18 mouse cellular contexts compared by ENCODE assay signal in the genomic region with DNA sequence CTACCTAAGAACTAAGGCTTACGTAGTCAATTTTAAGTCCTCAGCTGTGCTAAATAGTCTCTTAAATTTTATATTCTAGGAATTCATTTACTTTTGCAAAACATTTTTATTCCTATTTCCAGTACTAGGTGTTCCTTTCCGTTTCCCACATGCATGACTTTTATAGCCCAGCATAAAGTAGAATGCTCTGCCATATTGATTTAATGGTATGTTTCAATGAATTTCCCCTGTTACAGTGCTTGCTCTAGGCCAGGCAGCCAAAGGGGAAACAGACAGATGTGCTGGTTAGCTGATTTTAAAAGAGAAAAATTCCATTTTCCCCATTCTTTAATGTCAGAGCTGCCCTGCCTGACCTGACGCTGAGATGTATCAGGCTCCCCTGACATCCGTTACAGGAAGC.
A peak's percentile ranks its signal among the peaks of the same experiment; 100 is the strongest.
DNase-seq lines count a peak whose midpoint lies in the region; ATAC-seq and TF ChIP-seq lines count a peak whose summit lies in the region.
"Had no signal": no experiment of that assay in that cellular context is flagged by ENCODE, and none has a peak within 500 bp of the region (broad histone marks: within the 10 kb centered on the region; RNA-seq: fewer than 3 reads in every experiment).

No protein-coding gene starts in this region.

- peak; percentile 21 for DNase-seq in limb, embryonic 11.5 days (ENCODE audit: low spot score)
- no peak for DNase-seq in limb, embryonic 10.5 days (ENCODE audit: low spot score)
- no peak for DNase-seq in neural tube, embryonic 10.5 days (ENCODE audit: extremely low spot score, low spot score)
- no peak for DNase-seq in limb, embryonic 14.5 days (ENCODE audit: low spot score)
- no peak for DNase-seq in adrenal gland, postnatal 14 days
- DNase-seq: adrenal gland, adult 2 months; adrenal gland, postnatal 10 days; adrenal gland, postnatal 36 days; cerebellum, adult 11-12 months; cerebellum, adult 2 months; cerebellum, adult 9-10 months; cerebellum, postnatal 10 days; cerebellum, postnatal 25 days had no signal

- no peak for TF ChIP-seq POLR2A in limb, embryonic 14.5 days (IDR thresholded peaks at IDR 0.05; ENCODE audit: borderline replicate concordance, extremely low read depth, insufficient read depth, insufficient read length)

- H3K4me2 ChIP-seq in limb, embryonic 11.5 days (ENCODE audit: low read depth, severe bottlenecking) = no peak overlapping the region
- no peak overlapping the region for H3K4me2 ChIP-seq in neural tube, embryonic 14.5 days (ENCODE audit: low read depth, low read length)
- no peak overlapping the region for H3K4me2 ChIP-seq in limb, embryonic 14.5 days (replicated peaks; ENCODE audit: low read depth, low read length, severe bottlenecking)
- H3K4me2 ChIP-seq: embryonic facial prominence, embryonic 12.5 days; forebrain, embryonic 13.5 days; forebrain, embryonic 15.5 days had no signal

- ATAC-seq in limb, embryonic 11.5 days (ENCODE audit: insufficient number of reproducible peaks, low FRiP score, low TSS enrichment, low read depth) = no peak
- ATAC-seq in neural tube, embryonic 14.5 days (ENCODE audit: low read depth) = no peak
- peak; percentile 57 for ATAC-seq in limb, embryonic 14.5 days (ENCODE audit: low FRiP score, low read depth)
- ATAC-seq: forebrain, embryonic 13.5 days; forebrain, embryonic 15.5 days had no signal

- H3K4me3 ChIP-seq in limb, embryonic 11.5 days (ENCODE audit: low read depth, low read length) = no peak overlapping the region
- no peak overlapping the region for H3K4me3 ChIP-seq in limb, embryonic 10.5 days
- no peak overlapping the region for H3K4me3 ChIP-seq in neural tube, embryonic 14.5 days (ENCODE audit: low read depth, low read length)
- no peak overlapping the region for H3K4me3 ChIP-seq in limb, embryonic 14.5 days (replicated peaks; ENCODE audit: low read length)
- H3K4me3 ChIP-seq: embryonic facial prominence, embryonic 10.5 days; embryonic facial prominence, embryonic 12.5 days; forebrain, embryonic 13.5 days; forebrain, embryonic 15.5 days had no signal

- H3K4me1 ChIP-seq in limb, embryonic 11.5 days (ENCODE audit: control insufficient read depth, insufficient read depth, low read length) = no peaks in the 10 kb centered on the region
- peaks cover 6% of the 10 kb centered on the region; the same call in 1 of the 2 replicates for H3K4me1 ChIP-seq in limb, embryonic 10.5 days
- H3K4me1 ChIP-seq in neural tube, embryonic 14.5 days (ENCODE audit: control insufficient read depth, insufficient read depth, low read length) = peaks cover 2% of the 10 kb centered on the region; the same call in 1 of the 2 replicates
- peaks cover 7% of the 10 kb centered on the region; the same call in 1 of the 2 replicates for H3K4me1 ChIP-seq in limb, embryonic 14.5 days (ENCODE audit: control insufficient read depth, insufficient read depth, low read length)
- H3K4me1 ChIP-seq: embryonic facial prominence, embryonic 10.5 days; embryonic facial prominence, embryonic 12.5 days; forebrain, embryonic 13.5 days; forebrain, embryonic 15.5 days had no signal

- H3K27ac ChIP-seq in limb, embryonic 11.5 days (replicated peaks; ENCODE audit: low read depth, low read length) = no peak overlapping the region
- H3K27ac ChIP-seq in limb, embryonic 10.5 days = no peak overlapping the region
- H3K27ac ChIP-seq in neural tube, embryonic 14.5 days (ENCODE audit: low read depth, low read length) = 0 out of 2 replicates have a peak overlapping the region, but pooled peaks have one; percentile 16
- no peak overlapping the region for H3K27ac ChIP-seq in limb, embryonic 14.5 days (replicated peaks; ENCODE audit: low read depth, low read length)
- H3K27ac ChIP-seq: embryonic facial prominence, embryonic 10.5 days; embryonic facial prominence, embryonic 12.5 days; forebrain, embryonic 13.5 days; forebrain, embryonic 15.5 days had no signal

- no peak overlapping the region for H3K9ac ChIP-seq in limb, embryonic 11.5 days (ENCODE audit: low read length)
- no peak overlapping the region for H3K9ac ChIP-seq in neural tube, embryonic 14.5 days (replicated peaks; ENCODE audit: low read depth, low read length)
- H3K9ac ChIP-seq in limb, embryonic 14.5 days (ENCODE audit: low read depth, low read length, severe bottlenecking) = no peak overlapping the region
- H3K9ac ChIP-seq: embryonic facial prominence, embryonic 12.5 days; forebrain, embryonic 13.5 days; forebrain, embryonic 15.5 days had no signal

- no peaks in the 10 kb centered on the region for H3K9me3 ChIP-seq in limb, embryonic 11.5 days (ENCODE audit: control insufficient read depth, low read length)
- H3K9me3 ChIP-seq in limb, embryonic 10.5 days (replicated peaks) = no peaks in the 10 kb centered on the region
- H3K9me3 ChIP-seq in neural tube, embryonic 14.5 days (ENCODE audit: control insufficient read depth, low read length) = no peaks in the 10 kb centered on the region
- no peaks in the 10 kb centered on the region for H3K9me3 ChIP-seq in limb, embryonic 14.5 days (ENCODE audit: control insufficient read depth, low read length)
- H3K9me3 ChIP-seq: embryonic facial prominence, embryonic 10.5 days; embryonic facial prominence, embryonic 12.5 days; forebrain, embryonic 13.5 days; forebrain, embryonic 15.5 days had no signal

- 64% methylated on average over 4 of the region's 4 CpGs for WGBS in limb, embryonic 11.5 days
- 81% methylated on average over 4 of the region's 4 CpGs for WGBS in limb, embryonic 10.5 days
- WGBS in neural tube, embryonic 14.5 days = 63% methylated on average over 4 of the region's 4 CpGs
- 33% methylated on average over 4 of the region's 4 CpGs for WGBS in limb, embryonic 14.5 days

- H3K36me3 ChIP-seq in limb, embryonic 11.5 days (ENCODE audit: control insufficient read depth, insufficient read depth, low read length) = no peaks in the 10 kb centered on the region
- H3K36me3 ChIP-seq in limb, embryonic 10.5 days = no peaks in the 10 kb centered on the region
- H3K36me3 ChIP-seq in neural tube, embryonic 14.5 days (ENCODE audit: control insufficient read depth, insufficient read depth, low read length) = no peaks in the 10 kb centered on the region
- no peaks in the 10 kb centered on the region for H3K36me3 ChIP-seq in limb, embryonic 14.5 days (ENCODE audit: control insufficient read depth, insufficient read depth, low read length)
- H3K36me3 ChIP-seq: embryonic facial prominence, embryonic 10.5 days; embryonic facial prominence, embryonic 12.5 days; forebrain, embryonic 15.5 days had no signal

- H3K27me3 ChIP-seq in limb, embryonic 11.5 days (ENCODE audit: control insufficient read depth, insufficient read depth, low read length) = no peaks in the 10 kb centered on the region
- no peaks in the 10 kb centered on the region for H3K27me3 ChIP-seq in limb, embryonic 10.5 days (ENCODE audit: low read depth, poor library complexity, severe bottlenecking)
- no peaks in the 10 kb centered on the region for H3K27me3 ChIP-seq in neural tube, embryonic 14.5 days (ENCODE audit: control insufficient read depth, insufficient read depth, low read length)
- H3K27me3 ChIP-seq in limb, embryonic 14.5 days (ENCODE audit: control insufficient read depth, insufficient read depth, low read length) = no peaks in the 10 kb centered on the region
- H3K27me3 ChIP-seq: embryonic facial prominence, embryonic 12.5 days; forebrain, embryonic 13.5 days; forebrain, embryonic 15.5 days had no signal
